Mouse (Mus musculus) splenic B cell, adult 2 months (primary cell): ENCODE measurements around the gene Tmem208.

Experiments used
- DNase-seq: peaks from one replicate; pipeline ENCODE4 v3.0.0-alpha.2; 2011; ENCODE audit warnings: low read depth, low spot score
- H3K27me3 ChIP-seq: 2 replicates; pipeline ENCODE4 v1.6.1; 2012; ENCODE audit warnings: mild to moderate bottlenecking, low read length, moderate library complexity, mixed read lengths; ENCODE audit not compliant: control insufficient read depth, poor library complexity, insufficient read depth, severe bottlenecking
- H3K36me3 ChIP-seq: 2 replicates; pipeline ENCODE4 v1.6.1; 2012; ENCODE audit warnings: mild to moderate bottlenecking, low read length, moderate library complexity, mixed read lengths; ENCODE audit not compliant: control insufficient read depth, poor library complexity, insufficient read depth, severe bottlenecking

Tmem208 gene

GRCm38 (mm10) chr8:105292471-105292870 lies 33.7 kb upstream of the Tmem208 start:
- no peak for DNase-seq
- H3K36me3 ChIP-seq, result no peaks in the 10 kb centered on the region
- no peaks in the 10 kb centered on the region for H3K27me3 ChIP-seq

- DNase-seq, result no peak
- no peaks in the 10 kb centered on the region for H3K27me3 ChIP-seq
- H3K36me3 ChIP-seq, result no peaks in the 10 kb centered on the region
These were observed 32.7 kb upstream of the Tmem208 start for GRCm38 (mm10) chr8:105293405-105293804.

- DNase-seq, result no peak
- no peaks in the 10 kb centered on the region for H3K27me3 ChIP-seq
- no peaks in the 10 kb centered on the region for H3K36me3 ChIP-seq
These were observed 31.4 kb upstream of the Tmem208 start for GRCm38 (mm10) chr8:105294776-105295175.

GRCm38 (mm10) chr8:105295256-105295655 lies 30.9 kb upstream of the Tmem208 start:
- Histone ChIP-seq H3K27me3 (no peaks in the 10 kb centered on the region), H3K36me3 (no peaks in the 10 kb centered on the region)
- DNase-seq, result no peak

GRCm38 (mm10) chr8:105295895-105296573 lies 30.1 kb upstream of the Tmem208 start, which contains the start of gene Exoc3l:
Exoc3l (minus strand) TSS chr8:105296101.
- no peak for DNase-seq
- H3K27me3 ChIP-seq, result no peaks in the 10 kb centered on the region
- no peaks in the 10 kb centered on the region; the same call in none of the 2 replicates for H3K36me3 ChIP-seq

- Histone ChIP-seq H3K27me3 (no peaks in the 10 kb centered on the region), H3K36me3 (peaks cover 8% of the 10 kb centered on the region)
- peak; percentile 90 for DNase-seq
These were observed 28.5 kb upstream of the Tmem208 start, which contains the start of gene E2f4 for GRCm38 (mm10) chr8:105297511-105298192. E2f4 (plus strand) TSS chr8:105297663.

GRCm38 (mm10) chr8:105298351-105299252 lies 27.6 kb upstream of the Tmem208 start:
- Histone ChIP-seq H3K36me3 (peaks cover 12% of the 10 kb centered on the region), H3K27me3 (no peaks in the 10 kb centered on the region)
- DNase-seq, result no peak

GRCm38 (mm10) chr8:105299962-105300361 lies 26.2 kb upstream of the Tmem208 start:
- no peaks in the 10 kb centered on the region for H3K27me3 ChIP-seq
- peaks cover 12% of the 10 kb centered on the region for H3K36me3 ChIP-seq
- DNase-seq, result no peak

- H3K27me3 ChIP-seq, result no peaks in the 10 kb centered on the region; the same call in 1 of the 2 replicates
- peaks cover 12% of the 10 kb centered on the region for H3K36me3 ChIP-seq
- no peak for DNase-seq
These were observed 22.8 kb upstream of the Tmem208 start for GRCm38 (mm10) chr8:105303396-105303795.

GRCm38 (mm10) chr8:105303874-105304273 lies 22.3 kb upstream of the Tmem208 start:
- no peaks in the 10 kb centered on the region; the same call in 1 of the 2 replicates for H3K27me3 ChIP-seq
- H3K36me3 ChIP-seq, result peaks cover 13% of the 10 kb centered on the region
- DNase-seq, result no peak

GRCm38 (mm10) chr8:105304325-105305210 lies 21.6 kb upstream of the Tmem208 start:
- Histone ChIP-seq H3K27me3 (no peaks in the 10 kb centered on the region; the same call in 1 of the 2 replicates), H3K36me3 (peaks cover 15% of the 10 kb centered on the region)
- DNase-seq, result no peak

- Histone ChIP-seq H3K36me3 (peaks cover 15% of the 10 kb centered on the region), H3K27me3 (no peaks in the 10 kb centered on the region; the same call in 1 of the 2 replicates)
- DNase-seq, result peak; percentile 28
These were observed 20.7 kb upstream of the Tmem208 start, which contains the start of gene Elmo3 for GRCm38 (mm10) chr8:105305211-105306145. Elmo3 (plus strand) TSS chr8:105305601.

GRCm38 (mm10) chr8:105306146-105306691 lies 19.9 kb upstream of the Tmem208 start:
- DNase-seq, result no peak

More at GRCm38 (mm10) chr8:105306146-105306691, 19.9 kb upstream of the Tmem208 start:
- H3K36me3 ChIP-seq, result peaks cover 13% of the 10 kb centered on the region
- H3K27me3 ChIP-seq, result no peaks in the 10 kb centered on the region; the same call in 1 of the 2 replicates
